Comparison of ENCODE assay signal across 13 mouse cellular contexts in the genomic region with DNA sequence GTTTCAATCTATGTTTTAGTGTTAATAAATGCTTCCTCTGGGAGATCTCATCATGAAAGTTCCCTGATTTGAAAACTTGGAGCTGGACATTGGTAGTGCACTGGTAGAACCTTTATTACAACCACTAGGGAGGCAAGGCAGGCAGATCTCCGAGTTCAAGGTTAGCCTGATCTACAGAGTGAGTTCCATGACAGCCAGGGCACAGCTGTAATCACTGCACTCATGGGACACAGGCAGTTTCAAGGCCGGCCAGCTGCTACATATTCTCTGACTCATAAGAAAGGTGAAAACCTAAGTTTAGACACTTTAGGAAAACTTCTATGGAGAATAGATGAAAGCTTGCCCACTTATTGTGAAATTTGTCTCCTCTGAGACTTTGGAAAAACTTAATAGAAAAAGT.
"Had no signal": no experiment of that assay in that cellular context is flagged by ENCODE, and none has a peak within 500 bp of the region (broad histone marks: within the 10 kb centered on the region; RNA-seq: fewer than 3 reads in every experiment).

No protein-coding gene starts in this region.

- DNase-seq: kidney, adult 18-20 months; kidney, adult 9 months; kidney, postnatal 14 days; kidney, postnatal 4 days; liver; lung, adult 18-20 months; lung, postnatal 10 days; right cerebral cortex, adult 18-20 months; right cerebral cortex, postnatal 14 days; spleen, adult 18-20 months; thymus, adult 2 months; thymus, postnatal 14 days; thymus, postnatal 4 days had no signal
